Mouse (Mus musculus): ENCODE data around the gene Iqgap3. TPM values are rescaled to one million over a fixed set of nuclear protein-coding genes. Genes with fewer than 3 reads are reported as not detected.

Iqgap3 gene
- total RNA-seq, 2 experiments from 2014 or later, result 0.15 to 0.20 TPM

DNA sequence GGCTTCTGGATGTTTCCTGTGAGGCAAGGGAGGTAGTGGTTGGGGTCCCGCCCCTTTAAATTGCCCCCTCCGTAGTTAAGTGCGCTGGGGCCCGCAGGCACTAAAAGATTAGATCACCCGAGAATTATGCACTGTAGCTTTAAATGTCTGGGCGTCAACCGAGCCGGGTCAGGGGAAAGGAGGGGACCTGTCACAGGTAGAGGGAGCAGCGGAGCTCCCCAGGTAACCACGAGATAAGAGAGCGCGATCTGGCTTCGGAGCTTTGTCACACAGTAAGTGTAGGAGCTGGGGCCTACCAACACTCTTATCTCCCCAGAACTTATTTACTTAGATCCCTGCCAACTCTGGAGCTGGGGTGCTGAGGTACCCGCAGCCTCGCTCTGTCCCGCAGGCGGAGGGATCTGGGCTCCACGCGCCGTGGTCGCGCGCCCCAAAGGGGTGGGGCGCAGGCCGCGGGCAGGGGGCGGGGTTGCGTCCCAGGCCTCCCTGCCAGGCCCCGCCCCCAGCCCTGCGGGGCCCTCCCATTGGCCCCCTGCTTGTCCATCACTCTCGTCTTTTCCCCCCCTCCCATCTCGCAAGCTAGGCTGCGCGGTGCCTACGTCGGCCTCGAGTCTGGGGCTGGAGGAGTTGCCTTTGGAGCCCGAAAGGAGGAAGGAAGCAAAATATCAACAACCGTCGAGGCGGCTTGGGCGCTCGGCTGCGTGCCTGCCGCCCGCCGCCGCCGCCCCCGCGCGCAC, 60.2 kb downstream of the Iqgap3 start, which contains the start of gene Mef2d:
TSS of gene Mef2d (plus strand) at position 586 of the 737 bp plus-strand sequence.
- intact Hi-C loops (cut with DNase I), result loop anchor here (10.0 kb wide), 1 partner anchor 353 kb away; no protein-coding TSS in a partner anchor
- TF ChIP-seq CTCF (IDR thresholded peaks at IDR 0.05), result peak; percentile 56
- peak; percentile 98 for DNase-seq
- Histone ChIP-seq H3K27ac (peak within 1 kb of the TSS; percentile 100), H3K4me3 (peak within 1 kb of the TSS; percentile 95)

DNA sequence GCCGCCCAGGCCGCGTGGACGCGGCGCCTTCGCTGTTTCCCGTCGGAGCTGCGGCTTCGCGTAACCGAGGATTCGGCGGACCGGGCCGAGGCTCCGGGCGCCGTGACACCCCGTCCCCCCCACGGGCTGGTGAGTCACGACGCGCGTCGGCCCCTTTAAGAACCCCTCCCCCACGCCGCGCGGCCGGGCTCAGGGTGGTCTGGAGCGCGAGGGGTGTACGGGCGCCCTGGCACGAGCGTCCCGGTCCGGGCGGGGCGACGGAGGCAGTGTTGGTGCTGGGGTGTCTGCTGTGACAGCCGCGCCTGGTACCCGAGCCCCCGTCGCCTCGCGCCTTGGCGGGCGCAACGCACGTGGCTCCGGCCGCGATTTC, 60.8 kb downstream of the Iqgap3 start:
- Histone ChIP-seq H3K4me3 (peak overlapping the region; percentile 95), H3K27ac (peak overlapping the region; percentile 100)
- TF ChIP-seq CTCF (IDR thresholded peaks at IDR 0.05), result no peak
- peak; percentile 84 for DNase-seq
- intact Hi-C loops (cut with DNase I), result loop anchor here (10.0 kb wide), 1 partner anchor 352 kb away; no protein-coding TSS in a partner anchor

DNA sequence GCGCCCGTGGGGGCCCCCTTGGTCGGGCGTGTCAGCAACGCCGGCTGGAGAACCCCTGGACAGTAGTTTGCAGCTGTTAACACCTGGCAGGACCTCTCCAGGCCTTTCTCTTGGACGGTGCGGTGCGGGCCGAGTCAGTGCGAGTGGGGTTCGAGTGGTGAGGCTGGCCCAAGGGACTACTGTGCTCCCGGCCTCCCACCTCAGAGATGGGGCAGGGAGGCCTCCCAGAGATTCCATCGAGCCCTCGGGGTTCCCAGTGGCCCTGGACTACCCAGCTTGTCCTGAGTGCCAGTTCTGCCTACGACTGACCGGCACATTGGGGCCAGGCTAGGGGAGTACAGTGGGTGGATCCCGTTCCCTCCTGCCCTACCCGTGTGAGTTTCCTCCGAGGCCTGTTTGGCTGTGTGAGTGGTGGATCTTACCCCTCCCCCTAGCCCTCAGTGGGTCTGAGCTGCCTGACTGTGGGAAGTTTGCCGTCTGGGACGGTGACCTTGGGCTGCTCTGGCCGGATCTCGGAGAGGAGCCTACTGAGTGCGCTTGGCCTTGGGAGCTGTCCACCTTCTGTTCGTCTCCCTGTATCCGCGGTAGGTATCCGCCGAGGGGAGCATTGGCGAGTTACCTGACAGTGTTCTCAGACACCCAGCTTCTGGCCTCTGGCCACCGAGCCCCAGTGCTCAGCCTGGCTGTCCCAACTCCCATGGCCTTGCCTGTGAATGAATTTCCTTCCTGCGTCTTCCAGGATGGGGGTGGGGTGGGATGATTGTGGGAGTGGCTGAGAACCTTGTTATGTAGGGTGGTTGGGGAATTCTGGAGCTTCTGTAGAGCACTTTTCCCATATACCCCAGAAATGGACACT, 61.4 kb downstream of the Iqgap3 start:
- intact Hi-C loops (cut with DNase I), result loop anchor here (10.0 kb wide), 1 partner anchor 352 kb away; no protein-coding TSS in a partner anchor
- Histone ChIP-seq H3K27ac (peak overlapping the region; percentile 100), H3K4me3 (peak overlapping the region; percentile 95)
- no peak for TF ChIP-seq CTCF (IDR thresholded peaks at IDR 0.05)
- DNase-seq, result peak; percentile 87

DNA sequence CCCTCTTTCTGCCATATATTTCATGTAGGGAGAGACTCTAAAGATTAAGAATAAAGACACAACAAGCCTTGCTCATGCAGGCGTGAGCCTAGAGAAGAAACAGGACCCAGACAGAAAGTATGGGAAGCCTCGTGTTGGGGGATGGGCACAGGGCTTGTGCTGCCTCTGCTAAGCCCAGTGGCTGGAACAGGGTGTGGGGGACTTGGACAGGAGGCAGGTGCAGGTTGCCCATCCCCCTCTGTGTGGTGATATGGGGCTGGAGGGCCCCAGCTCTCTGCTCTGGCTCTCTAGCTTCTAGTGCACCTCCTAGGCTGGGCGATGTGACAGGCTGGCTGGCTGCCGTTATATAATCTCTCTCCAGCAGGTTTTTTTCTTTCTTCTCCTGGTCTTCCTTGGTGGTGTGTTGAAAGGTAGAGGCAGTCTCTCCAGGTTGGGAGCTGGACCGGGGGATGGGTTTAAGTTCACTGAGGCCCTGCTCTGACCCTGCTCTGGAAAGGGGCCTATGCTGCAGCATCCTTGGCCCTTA, 62.3 kb downstream of the Iqgap3 start:
- intact Hi-C loops (cut with DNase I), result loop anchor here (2.0 to 10.0 kb wide), 2 partner anchors 29 to 351 kb away; no protein-coding TSS in a partner anchor
- peak; percentile 89 for DNase-seq
- Histone ChIP-seq H3K4me3 (peak overlapping the region; percentile 95), H3K27ac (peak overlapping the region; percentile 100)
- TF ChIP-seq CTCF (IDR thresholded peaks at IDR 0.05), result no peak

DNA sequence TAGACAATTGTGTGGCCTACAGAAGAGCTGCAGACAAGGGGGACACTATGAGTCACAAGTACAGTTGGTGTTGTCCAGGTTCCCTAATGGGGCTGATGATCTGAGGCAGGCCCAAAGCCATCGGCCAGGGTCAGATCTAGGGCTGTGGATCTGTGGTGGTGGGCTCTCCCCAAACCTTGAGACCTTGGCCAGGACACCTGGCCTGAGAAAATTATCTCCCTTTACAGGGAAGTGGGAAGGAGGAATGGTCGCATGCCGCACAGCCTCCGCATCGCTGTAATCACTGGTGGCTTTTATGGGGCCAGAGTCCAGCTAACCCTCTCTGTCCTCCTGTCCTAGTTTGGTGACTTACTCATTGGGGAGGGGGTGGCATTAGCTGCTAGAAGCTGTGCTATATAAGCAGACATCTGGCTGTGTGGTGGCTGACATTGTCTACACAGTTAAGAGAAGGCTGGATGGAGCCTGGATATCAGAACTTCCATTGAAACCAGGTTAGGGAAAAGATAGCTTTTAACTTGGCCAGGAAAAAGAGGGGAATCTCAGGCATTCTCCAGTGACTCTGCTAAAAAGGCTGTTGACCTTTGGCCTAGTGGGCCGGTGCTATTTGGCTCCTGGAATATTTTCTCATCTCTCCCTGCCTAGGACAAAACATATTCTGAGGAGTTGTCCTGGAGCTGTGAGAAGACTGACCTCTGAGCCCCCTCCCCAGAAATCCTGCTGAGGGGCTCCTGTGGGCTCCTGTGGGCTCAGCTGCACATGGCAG, 63.1 kb downstream of the Iqgap3 start:
- H3K4me3 ChIP-seq, result peak overlapping the region; percentile 95
- TF ChIP-seq CTCF (IDR thresholded peaks at IDR 0.05), result no peak
- peak overlapping the region; percentile 100 for H3K27ac ChIP-seq
- peak; percentile 31 for DNase-seq
- intact Hi-C loops (cut with DNase I), result loop anchor here (2.0 to 10.0 kb wide), 2 partner anchors 28 to 350 kb away; no protein-coding TSS in a partner anchor

DNA sequence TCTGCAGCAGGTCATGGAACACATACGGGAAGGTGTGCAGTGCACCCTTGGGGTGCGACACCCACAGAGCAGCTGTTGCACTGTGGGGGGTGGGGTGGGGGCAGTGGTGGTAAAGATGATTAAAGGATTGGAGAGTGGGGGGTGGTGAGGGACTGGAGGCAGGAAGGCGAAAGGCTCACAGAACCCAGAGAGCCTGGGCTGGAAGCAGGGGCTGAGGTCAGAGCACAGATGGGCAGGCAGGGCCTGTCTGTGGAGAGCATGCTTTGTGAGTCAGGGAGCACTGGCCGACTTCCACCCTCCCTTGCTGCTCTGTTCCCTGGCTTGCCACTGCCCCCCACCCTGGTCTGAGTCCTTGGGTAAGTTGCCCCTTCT, 63.6 kb downstream of the Iqgap3 start:
- intact Hi-C loops (cut with DNase I), result loop anchor here (2.0 to 10.0 kb wide), 2 partner anchors 27 to 349 kb away; no protein-coding TSS in a partner anchor
- H3K27ac ChIP-seq, result peak overlapping the region; percentile 100

DNA sequence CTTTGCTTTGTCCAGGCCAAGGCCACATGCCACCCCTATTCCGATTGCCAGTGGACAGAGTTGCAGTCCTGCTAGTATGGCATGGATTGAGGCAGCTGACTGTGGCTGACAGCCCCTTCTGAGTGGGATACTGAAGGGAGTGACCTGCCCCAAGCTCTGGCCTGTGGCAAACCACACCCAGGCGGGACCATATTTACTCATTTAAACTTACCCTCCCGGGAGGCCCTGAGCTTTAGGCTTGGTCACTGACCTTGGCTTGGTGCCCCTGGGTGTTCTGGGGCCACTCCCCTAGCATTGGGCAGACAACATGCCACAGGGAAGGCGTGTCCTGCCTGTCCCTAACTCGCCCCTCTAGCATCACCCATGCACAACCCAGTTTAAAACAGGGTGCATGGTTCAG, 64.2 kb downstream of the Iqgap3 start:
- intact Hi-C loops (cut with DNase I), result loop anchor here (2.0 to 10.0 kb wide), 2 partner anchors 27 to 349 kb away; no protein-coding TSS in a partner anchor
- peak; percentile 85 for DNase-seq
- peak overlapping the region; percentile 100 for H3K27ac ChIP-seq
- TF ChIP-seq CTCF (IDR thresholded peaks at IDR 0.05), result no peak
- peak overlapping the region; percentile 95 for H3K4me3 ChIP-seq

More for the DNA sequence above, 63.6 kb downstream of the Iqgap3 start:
- no peak for TF ChIP-seq CTCF (IDR thresholded peaks at IDR 0.05)
- peak overlapping the region; percentile 95 for H3K4me3 ChIP-seq
- DNase-seq, result peak; percentile 78

DNA sequence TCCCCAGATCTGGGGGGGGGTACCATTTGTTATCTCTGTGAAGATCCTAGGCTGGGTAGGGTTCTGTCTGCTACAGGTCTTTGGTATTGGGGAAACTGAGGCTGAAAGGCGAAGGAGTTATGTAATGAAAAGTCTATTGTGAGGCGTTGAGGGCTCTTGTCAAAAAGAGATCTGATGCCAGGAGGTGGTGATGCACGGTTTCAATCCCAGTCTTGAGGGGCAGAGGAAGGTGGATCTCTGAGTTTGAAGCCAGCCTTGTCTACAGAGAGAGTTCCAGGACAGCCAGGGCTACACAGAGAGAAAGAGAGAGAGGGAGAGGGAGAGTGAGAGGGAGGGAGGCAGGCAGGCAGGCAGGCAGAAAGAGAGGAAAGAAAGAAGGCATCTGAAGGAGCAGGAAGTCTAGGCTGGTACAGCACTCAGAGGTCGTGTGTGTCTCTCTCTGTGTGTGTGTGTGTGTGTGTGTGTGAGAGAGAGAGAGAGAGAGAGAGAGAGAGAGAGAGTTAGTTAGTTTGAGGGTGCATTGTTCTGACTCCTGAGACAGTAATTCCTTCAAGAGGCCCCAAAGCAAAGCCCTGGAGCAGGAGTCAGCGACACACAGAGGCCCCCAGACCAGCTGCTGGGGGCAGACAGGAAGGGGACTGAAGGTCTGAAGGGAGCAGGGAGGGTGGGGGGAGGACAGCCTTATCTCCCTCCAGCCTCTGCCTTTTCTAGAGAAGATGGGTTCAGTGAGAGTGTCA, 64.8 kb downstream of the Iqgap3 start:
- DNase-seq, result no peak
- Histone ChIP-seq H3K27ac (peak overlapping the region; percentile 100), H3K4me3 (peak overlapping the region; percentile 95)
- no peak for TF ChIP-seq CTCF (IDR thresholded peaks at IDR 0.05)
- intact Hi-C loops (cut with DNase I), result loop anchor here (10.0 kb wide), 1 partner anchor 348 kb away; no protein-coding TSS in a partner anchor

DNA sequence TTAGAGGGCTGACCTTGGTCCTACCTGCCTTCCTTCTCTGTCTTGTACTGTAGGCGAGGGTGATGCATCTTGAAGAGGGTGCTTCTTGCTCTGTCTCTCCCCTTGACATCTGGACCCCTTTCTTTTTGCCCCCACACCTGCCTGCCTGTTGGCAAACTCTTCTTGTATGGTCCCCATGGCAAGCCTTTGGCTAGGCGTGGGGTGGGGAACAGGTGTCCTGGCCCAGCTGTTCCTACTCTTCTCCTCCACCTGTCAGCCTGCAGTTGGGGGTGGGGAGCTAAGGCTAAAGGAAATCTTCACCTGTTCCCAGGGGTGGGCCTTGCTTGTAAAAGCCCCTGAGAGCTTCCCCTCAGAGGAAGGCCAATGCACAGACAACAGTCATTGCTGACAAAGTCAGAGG, 65.7 kb downstream of the Iqgap3 start:
- TF ChIP-seq CTCF (IDR thresholded peaks at IDR 0.05), result no peak
- H3K27ac ChIP-seq, result peak overlapping the region; percentile 100
- intact Hi-C loops (cut with DNase I), result loop anchor here (10.0 kb wide), 1 partner anchor 347 kb away; no protein-coding TSS in a partner anchor
- peak; percentile 62 for DNase-seq
- H3K4me3 ChIP-seq, result peak overlapping the region; percentile 95

DNA sequence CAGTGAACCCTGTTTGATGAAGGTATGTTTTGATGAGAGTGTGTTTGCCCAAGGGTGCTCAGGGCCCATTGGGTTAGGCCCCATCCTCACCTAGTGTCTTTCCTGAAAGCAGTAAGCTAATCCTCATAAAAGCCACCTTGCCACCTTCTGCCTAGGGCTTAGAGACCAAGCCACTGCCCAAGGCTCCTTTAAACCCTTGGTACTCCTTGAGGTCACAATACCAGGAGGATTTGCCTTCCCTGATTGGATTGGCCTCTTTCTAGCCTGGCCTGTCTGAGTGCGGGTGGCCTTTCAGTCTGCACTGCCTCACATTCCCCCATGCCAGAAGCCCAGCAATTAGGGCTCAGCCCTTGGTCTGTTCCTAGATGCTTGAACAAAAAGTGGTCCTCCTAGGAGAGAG, 66.1 kb downstream of the Iqgap3 start:
- TF ChIP-seq CTCF (IDR thresholded peaks at IDR 0.05), result no peak
- peak overlapping the region; percentile 100 for H3K27ac ChIP-seq
- peak; percentile 22 for DNase-seq
- peak overlapping the region; percentile 95 for H3K4me3 ChIP-seq
- intact Hi-C loops (cut with DNase I), result loop anchor here (10.0 kb wide), 1 partner anchor 347 kb away; no protein-coding TSS in a partner anchor

DNA sequence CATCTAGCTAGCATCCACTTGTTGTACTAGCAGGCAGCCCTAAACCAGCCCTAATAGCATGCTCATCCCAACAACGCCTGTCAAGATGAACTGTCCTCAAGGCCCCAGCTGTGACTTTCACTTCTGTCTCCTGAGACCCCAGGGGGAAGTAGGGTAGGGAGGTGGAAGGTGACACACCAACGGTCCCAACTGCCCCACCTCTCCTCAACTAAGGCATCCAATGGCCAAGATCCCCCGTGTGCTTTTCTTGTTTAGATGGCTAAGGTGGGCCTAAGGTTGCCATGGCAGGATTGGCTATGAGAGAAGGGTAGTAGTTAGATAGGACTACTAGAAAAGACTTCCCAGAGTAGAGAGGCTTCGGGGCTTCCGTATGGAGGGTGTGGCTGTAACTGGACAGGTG, 66.6 kb downstream of the Iqgap3 start:
- no peak for TF ChIP-seq CTCF (IDR thresholded peaks at IDR 0.05)
- intact Hi-C loops (cut with DNase I), result loop anchor here (10.0 kb wide), 1 partner anchor 346 kb away; no protein-coding TSS in a partner anchor
- H3K4me3 ChIP-seq, result peak overlapping the region; percentile 95
- DNase-seq, result no peak
- H3K27ac ChIP-seq, result peak overlapping the region; percentile 100

Measured in gastrocnemius, adult 2 months (tissue).